Mouse (Mus musculus) CH12.LX (cell line): ENCODE results near the gene Ppy. TPM values are rescaled to one million over a fixed set of nuclear protein-coding genes. Genes with fewer than 3 reads are reported as not detected.

Experiments used
- DNase-seq: peaks from one replicate; pipeline ENCODE4 v3.0.0-alpha.2; 2013; ENCODE audit errors: extremely low read depth
- H3K27ac ChIP-seq: 2 replicates; pipeline ENCODE4 v1.5.1; 2012; ENCODE audit warnings: low read depth, mild to moderate bottlenecking, control low read depth, moderate library complexity; ENCODE audit not compliant: insufficient read depth
- H3K27me3 ChIP-seq: replicated peaks from 2 replicates; pipeline ENCODE3; 2012; ENCODE audit warnings: inconsistent platforms
- H3K36me3 ChIP-seq, 2 experiments: replicated peaks in 1 of 2; 2 replicates each; pipeline versions ENCODE3 to v1.6.1; 2012; ENCODE audit warnings: inconsistent platforms in 1 of 2, low read length in 1 of 2, mild to moderate bottlenecking in 1 of 2, mixed read lengths in 1 of 2, moderate library complexity in 1 of 2; ENCODE audit not compliant: control insufficient read depth in 1 of 2, insufficient read depth in 1 of 2
- H3K4me1 ChIP-seq, 2 experiments: 2 replicates each; pipeline ENCODE4 v1.6.1; 2012; ENCODE audit warnings: inconsistent platforms in 1 of 2, moderate library complexity in 1 of 2; ENCODE audit not compliant: insufficient read depth in 2 of 2, control insufficient read depth in 1 of 2
- H3K4me2 ChIP-seq: 2 replicates; pipeline ENCODE4 v1.6.1; 2012; ENCODE audit warnings: low read depth, mild to moderate bottlenecking, control low read depth; ENCODE audit not compliant: poor library complexity, insufficient read depth, severe bottlenecking
- H3K4me3 ChIP-seq, 3 experiments: fragments of 150-350 bp in 1 of 3; sonication (generic) in 1 of 3; replicated peaks in 1 of 3; 2 replicates each; pipeline versions ENCODE3 to v1.5.1; 2011 to 2012; ENCODE audit warnings: low read depth in 2 of 3, low read length in 2 of 3, mild to moderate bottlenecking in 2 of 3, moderate library complexity in 2 of 3, control low read depth in 1 of 3, improper control_type of control experiment in 1 of 3, inconsistent platforms in 1 of 3, mixed read lengths in 1 of 3; ENCODE audit not compliant: poor library complexity in 1 of 3
- H3K79me2 ChIP-seq: replicated peaks from 2 replicates; pipeline ENCODE4 v1.6.1; 2012; ENCODE audit warnings: mild to moderate bottlenecking, moderate library complexity; ENCODE audit not compliant: control insufficient read depth, poor library complexity, insufficient read depth, severe bottlenecking; ENCODE audit errors: extremely low read depth
- H3K9ac ChIP-seq: 2 replicates; pipeline ENCODE4 v1.6.1; 2012; ENCODE audit warnings: low read depth, mild to moderate bottlenecking, control low read depth, moderate library complexity; ENCODE audit not compliant: insufficient read depth
- H3K9me3 ChIP-seq: replicated peaks from 2 replicates; pipeline ENCODE3; 2012; ENCODE audit warnings: low read length, inconsistent platforms, mixed read lengths
- CHD1 ChIP-seq: IDR thresholded peaks from 2 replicates; pipeline ENCODE4 v1.6.1; 2012; ENCODE audit warnings: low read depth, low read length, improper control_type of control experiment, inconsistent platforms
- CTCF ChIP-seq, 2 experiments: IDR thresholded peaks in 1 of 2; conservative IDR thresholded peaks in 1 of 2; 2 replicates each; pipeline ENCODE4 v1.5.1; 2011 to 2012; ENCODE audit warnings: low read depth in 2 of 2, low read length in 2 of 2, improper control_type of control experiment in 1 of 2, inconsistent platforms in 1 of 2, mild to moderate bottlenecking in 1 of 2, moderate library complexity in 1 of 2
- ELF1 ChIP-seq: IDR thresholded peaks from 2 replicates; pipeline ENCODE4 v1.6.1; 2014; ENCODE audit warnings: low read depth, mild to moderate bottlenecking, inconsistent platforms, low read length, improper control_type of control experiment
- IRF4 ChIP-seq: IDR thresholded peaks from 2 replicates; pipeline ENCODE4 v1.6.1; 2014; ENCODE audit warnings: low read depth, mild to moderate bottlenecking, inconsistent platforms, low read length, improper control_type of control experiment
- JUN ChIP-seq: IDR thresholded peaks from 2 replicates; pipeline ENCODE4 v1.6.1; 2011; ENCODE audit warnings: low read depth, mild to moderate bottlenecking, low read length, improper control_type of control experiment, moderate library complexity; ENCODE audit not compliant: insufficient read depth
- JUND ChIP-seq: conservative IDR thresholded peaks from 2 replicates; pipeline ENCODE4 v1.6.1; 2011; ENCODE audit warnings: low read depth, low read length, improper control_type of control experiment
- KAT2A ChIP-seq: IDR thresholded peaks from 2 replicates; pipeline ENCODE4 v1.6.1; 2012; ENCODE audit warnings: low read length, improper control_type of control experiment, inconsistent platforms; ENCODE audit not compliant: insufficient replicate concordance
- MAZ ChIP-seq: IDR thresholded peaks from 2 replicates; pipeline ENCODE4 v1.6.1; 2012; ENCODE audit warnings: low read depth, mild to moderate bottlenecking, inconsistent platforms, low read length, improper control_type of control experiment, moderate library complexity
- MXI1 ChIP-seq: IDR thresholded peaks from 2 replicates; pipeline ENCODE4 v1.6.1; 2011; ENCODE audit warnings: mild to moderate bottlenecking, low read depth, low read length, improper control_type of control experiment
- MYC ChIP-seq: IDR thresholded peaks from 2 replicates; pipeline ENCODE4 v1.6.1; 2011; ENCODE audit warnings: low read depth, mild to moderate bottlenecking, improper control_type of control experiment, low read length
- NELFE ChIP-seq: IDR thresholded peaks from 2 replicates; pipeline ENCODE4 v1.6.1; 2011; ENCODE audit warnings: low read depth, low read length, improper control_type of control experiment
- NRF1 ChIP-seq: IDR thresholded peaks from 2 replicates; pipeline ENCODE4 v1.6.1; 2014; ENCODE audit warnings: low read depth, mild to moderate bottlenecking, inconsistent platforms, low read length, improper control_type of control experiment, moderate library complexity
- POLR2A ChIP-seq: IDR thresholded peaks from 2 replicates; pipeline ENCODE4 v1.6.1; 2011; ENCODE audit warnings: low read depth, mild to moderate bottlenecking, improper control_type of control experiment, low read length
- POLR2AphosphoS2 ChIP-seq: IDR thresholded peaks from 2 replicates; pipeline ENCODE4 v1.6.1; 2011; ENCODE audit warnings: low read depth, low read length, improper control_type of control experiment
- RAD21 ChIP-seq: IDR thresholded peaks from 2 replicates; pipeline ENCODE4 v1.6.1; 2011; ENCODE audit warnings: low read depth, mild to moderate bottlenecking, low read length, improper control_type of control experiment, moderate library complexity
- SMC3 ChIP-seq: IDR thresholded peaks from 2 replicates; pipeline ENCODE4 v1.6.1; 2011; ENCODE audit warnings: low read depth, low read length, improper control_type of control experiment
- TBP ChIP-seq: conservative IDR thresholded peaks from 2 replicates; pipeline ENCODE4 v1.6.1; 2011; ENCODE audit warnings: low read depth, low read length, improper control_type of control experiment
- TCF12 ChIP-seq: IDR thresholded peaks from 2 replicates; pipeline ENCODE4 v1.6.1; 2014; ENCODE audit warnings: low read depth, mild to moderate bottlenecking, inconsistent platforms, low read length, improper control_type of control experiment
- ZC3H11A ChIP-seq: IDR thresholded peaks from 2 replicates; pipeline ENCODE4 v1.6.1; 2012; ENCODE audit warnings: low read depth, mild to moderate bottlenecking, inconsistent platforms, low read length, improper control_type of control experiment
- ZMIZ1 ChIP-seq: IDR thresholded peaks from 2 replicates; pipeline ENCODE4 v1.6.1; 2012; ENCODE audit warnings: low read depth, mild to moderate bottlenecking, inconsistent platforms, low read length, improper control_type of control experiment
- ZNF384 ChIP-seq: IDR thresholded peaks from 2 replicates; pipeline ENCODE4 v1.6.1; 2012; ENCODE audit warnings: low read depth, low read length, improper control_type of control experiment, inconsistent platforms
- dilution Hi-C: fragments of 300-500 bp; cut with MboI; formaldehyde crosslinking; loops from 2 replicates; pipeline ENCODE4 v1.14.3; 2020; ENCODE audit warnings: low sequenced_read_pairs; ENCODE audit not compliant: extremely low pct_unique_long_range_greater_than_20kb, extremely low pct_ligation_motif_present
- in situ Hi-C: fragments of 300-500 bp; cut with MboI; formaldehyde crosslinking; loops from 3 replicates; pipeline ENCODE4 v1.14.3; 2019; ENCODE audit warnings: low sequenced_read_pairs, low pct_ligation_motif_present, low pct_unique_long_range_greater_than_20kb, mixed read lengths
- polyA plus RNA-seq: library from polyadenylated mRNA; unstranded; fragments of >175 nt; gene quantifications from 2 replicates; pipeline ENCODE4 v1.2.1, GENCODE M21; 2012; ENCODE audit warnings: low read depth; ENCODE audit not compliant: insufficient read length
- total RNA-seq, 2 experiments: library from RNA; depleted of rRNA; stranded (reverse); fragments of 300-350 nt in 1 of 2; fragments of >200 nt in 1 of 2; gene quantifications; 2 replicates each; pipeline ENCODE4 v1.2.3; 2012 to 2014

The Ppy gene
- total and polyA plus RNA-seq, 3 experiments, result not detected

GRCm38 (mm10) chr11:102138447-102138740 is 37.3 kb upstream of the Ppy start:
- Histone ChIP-seq H3K4me3 (no peak overlapping the region), H3K9me3 (no peaks in the 10 kb centered on the region)
- in situ Hi-C loops, result loop anchor here (5.0 kb wide), 2 partner anchors 36 to 71 kb away; partner anchors contain the start of gene Ppy

GRCm38 (mm10) chr11:102137625-102138446 is 36.7 kb upstream of the Ppy start:
- no peaks in the 10 kb centered on the region for H3K36me3 ChIP-seq
- dilution Hi-C loops, result no loop called here
- peak overlapping the region; percentile 80 for H3K4me2 ChIP-seq
- peak; percentile 56 for DNase-seq
- H3K9me3 ChIP-seq, result no peaks in the 10 kb centered on the region
- TF ChIP-seq CHD1 (no peak), ELF1 (peak; percentile 41; the same call in 1 of the 2 replicates), TBP (no peak), JUN (no peak), POLR2A (no peak), MAZ (no peak), POLR2AphosphoS2 (no peak), JUND (no peak), IRF4 (0 out of 2 replicates have a peak, but pooled peaks have one; percentile 13), ZMIZ1 (no peak), NRF1 (no peak), TCF12 (no peak), MXI1 (no peak; the same call in 1 of the 2 replicates), NELFE (no peak), ZNF384 (no peak), MYC (no peak)
- in situ Hi-C loops, result loop anchor here (5.0 kb wide), 2 partner anchors 36 to 71 kb away; partner anchors contain the start of gene Ppy
- H3K9ac ChIP-seq, result no peak overlapping the region; the same call in 1 of the 2 replicates
- peaks cover 0 to 7% of the 10 kb centered on the region in 2 experiments; a peak in 2 of 4 replicates for H3K4me1 ChIP-seq
- peaks cover 69% of the 10 kb centered on the region for H3K27me3 ChIP-seq
- H3K79me2 ChIP-seq, result no peaks in the 10 kb centered on the region
- H3K4me3 ChIP-seq, result no peak overlapping the region
- no peak overlapping the region for H3K27ac ChIP-seq

More at GRCm38 (mm10) chr11:102138447-102138740, 37.3 kb upstream of the Ppy start:
- no peaks in the 10 kb centered on the region for H3K79me2 ChIP-seq
- peak; percentile 96 for TF ChIP-seq RAD21
- TF ChIP-seq CTCF (conservative IDR thresholded peaks at IDR 0.05 in 1 of 2, IDR thresholded peaks at IDR 0.05 in 1 of 2; ENCODE audit: low read depth in 2 of 2, low read length in 2 of 2), result peak; percentile 88 to 99
- TF ChIP-seq ELF1, result no peak
- TF ChIP-seq IRF4, result peak; percentile 59; the same call in 1 of the 2 replicates
- peak; percentile 71 for TF ChIP-seq ZC3H11A
- no peak for TF ChIP-seq KAT2A
- peak; percentile 29; the same call in 1 of the 2 replicates for TF ChIP-seq TCF12
- peak; percentile 47; the same call in 1 of the 2 replicates for TF ChIP-seq NELFE
- TF ChIP-seq SMC3, result peak; percentile 98
- TF ChIP-seq, all 38 proteins: peak for 7
- Histone ChIP-seq H3K4me1 (peaks cover 0 to 7% of the 10 kb centered on the region in 2 experiments; a peak in 2 of 4 replicates), H3K27ac (no peak overlapping the region), H3K4me2 (peak overlapping the region; percentile 80), H3K36me3 (no peaks in the 10 kb centered on the region), H3K9ac (no peak overlapping the region; the same call in 1 of the 2 replicates), H3K27me3 (peaks cover 70% of the 10 kb centered on the region)
- dilution Hi-C loops, result no loop called here
- peak; percentile 66 for DNase-seq
